Mouse (Mus musculus) forebrain, postnatal 0 days (tissue): ENCODE data around the gene Inpp4a. TPM values are rescaled to one million over a fixed set of nuclear protein-coding genes. Genes with fewer than 3 reads are reported as not detected.

Experiments
- ATAC-seq: fragments of 200-750 bp; cut with Nextera tagmentation; 2 replicates; pipeline ENCODE4 v1.8.0; 2017; ENCODE audit warnings: mild to moderate bottlenecking, moderate library complexity
- DNase-seq: peaks from one replicate; pipeline ENCODE4 v3.0.0-alpha.2; 2015
- H3K27ac ChIP-seq: fragments of 300-500 bp; sonication (generic); 2 replicates; pipeline ENCODE4 v1.5.1; 2014; ENCODE audit warnings: low read depth, mild to moderate bottlenecking, antibody characterized with exemption, low read length, moderate library complexity, mixed read lengths
- H3K27me3 ChIP-seq: fragments of 300-500 bp; sonication (generic); 2 replicates; pipeline ENCODE4 v1.6.1; 2014; ENCODE audit warnings: mild to moderate bottlenecking, low read length, mixed read lengths; ENCODE audit not compliant: insufficient read depth
- H3K36me3 ChIP-seq: fragments of 300-500 bp; sonication (generic); 2 replicates; pipeline ENCODE4 v1.6.1; 2014; ENCODE audit warnings: mild to moderate bottlenecking, moderate library complexity; ENCODE audit not compliant: insufficient read depth
- H3K4me1 ChIP-seq: fragments of 300-500 bp; sonication (generic); 2 replicates; pipeline ENCODE4 v1.6.1; 2014; ENCODE audit warnings: antibody characterized with exemption; ENCODE audit not compliant: insufficient read depth
- H3K4me2 ChIP-seq: fragments of 300-500 bp; sonication (generic); 2 replicates; pipeline ENCODE4 v1.6.1; 2014; ENCODE audit warnings: low read depth, mild to moderate bottlenecking, moderate library complexity
- H3K4me3 ChIP-seq: fragments of 300-500 bp; sonication (generic); 2 replicates; pipeline ENCODE4 v1.5.1; 2014; ENCODE audit warnings: low read depth, low read length, mixed read lengths
- H3K9ac ChIP-seq: fragments of 300-500 bp; sonication (generic); 2 replicates; pipeline ENCODE4 v1.6.1; 2014; ENCODE audit warnings: mild to moderate bottlenecking
- H3K9me3 ChIP-seq: fragments of 300-500 bp; sonication (generic); 2 replicates; pipeline ENCODE4 v1.6.1; 2016; ENCODE audit warnings: low read length
- CTCF ChIP-seq: sonication (generic); IDR thresholded peaks from 2 replicates; pipeline ENCODE4 v1.5.1; 2016; ENCODE audit warnings: antibody characterized with exemption, control low read depth, low read depth
- WGBS: fragments of 180-500 bp; shearing (Covaris S2); extraction: QIAGEN DNeasy Blood & Tissue Kit; methylation state at CpG from one replicate; pipeline ENCODE4 v1.1.7; 2014; 5-methylcytosine and 5-hydroxymethylcytosine counted together
- polyA plus RNA-seq: library from polyadenylated mRNA; unstranded; fragments of >200 nt; fragmentation: Nextera tagmentation; extraction: Ambion mirVana; gene quantifications from 2 replicates; pipeline ENCODE4 v1.2.1, GENCODE M21; 2015
- total RNA-seq: library from RNA; depleted of rRNA; stranded (reverse); fragments of >200 nt; gene quantifications from 2 replicates; pipeline ENCODE4 v1.2.3, GENCODE M21; 2014

The Inpp4a gene
- total and polyA plus RNA-seq, 2 experiments from 2014 or later = 41.2 to 72.1 TPM

GRCm38 (mm10) chr1:37333741-37334440 lies 34.2 kb downstream of the Inpp4a start:
- H3K4me1 ChIP-seq = no peaks in the 10 kb centered on the region
- H3K9me3 ChIP-seq = no peaks in the 10 kb centered on the region
- H3K27ac ChIP-seq = no peak overlapping the region

GRCm38 (mm10) chr1:37336022-37336421 lies 36.4 kb downstream of the Inpp4a start:
- Histone ChIP-seq H3K36me3 (no peaks in the 10 kb centered on the region), H3K9ac (no peak overlapping the region), H3K4me1 (no peaks in the 10 kb centered on the region), H3K4me2 (no peak overlapping the region), H3K27me3 (no peaks in the 10 kb centered on the region), H3K9me3 (no peaks in the 10 kb centered on the region), H3K27ac (no peak overlapping the region), H3K4me3 (no peak overlapping the region)
- no peak for TF ChIP-seq CTCF
- DNase-seq = no peak
- 88% methylated on average over 2 of the region's 2 CpGs for WGBS
- ATAC-seq = no peak

More at GRCm38 (mm10) chr1:37333741-37334440, 34.2 kb downstream of the Inpp4a start:
- ATAC-seq (no peak), DNase-seq (no peak)
- no peak overlapping the region for H3K4me3 ChIP-seq
- no peaks in the 10 kb centered on the region for H3K36me3 ChIP-seq
- H3K27me3 ChIP-seq = no peaks in the 10 kb centered on the region
- no peak for TF ChIP-seq CTCF
- H3K4me2 ChIP-seq = no peak overlapping the region
- WGBS = 89% methylated on average over 4 of the region's 4 CpGs
- H3K9ac ChIP-seq = no peak overlapping the region

GRCm38 (mm10) chr1:37336794-37337193 lies 37.1 kb downstream of the Inpp4a start:
- no peaks in the 10 kb centered on the region for H3K27me3 ChIP-seq
- no peak overlapping the region for H3K4me2 ChIP-seq
- no peak overlapping the region for H3K9ac ChIP-seq
- WGBS = 69% methylated on average over 2 of the region's 2 CpGs
- no peak overlapping the region for H3K4me3 ChIP-seq
- H3K9me3 ChIP-seq = no peaks in the 10 kb centered on the region
- H3K36me3 ChIP-seq = no peaks in the 10 kb centered on the region
- no peak overlapping the region for H3K27ac ChIP-seq
- H3K4me1 ChIP-seq = no peaks in the 10 kb centered on the region
- TF ChIP-seq CTCF = no peak
- DNase-seq (no peak), ATAC-seq (no peak)

- H3K4me2 ChIP-seq = no peak overlapping the region
- no peak overlapping the region for H3K27ac ChIP-seq
- no peaks in the 10 kb centered on the region for H3K27me3 ChIP-seq
- H3K4me3 ChIP-seq = no peak overlapping the region
- H3K4me1 ChIP-seq = no peaks in the 10 kb centered on the region
- no peak for TF ChIP-seq CTCF
- no peaks in the 10 kb centered on the region for H3K9me3 ChIP-seq
- DNase-seq (no peak), ATAC-seq (no peak)
- H3K36me3 ChIP-seq = no peaks in the 10 kb centered on the region
- 84% methylated on average over 9 of the region's 9 CpGs for WGBS
- H3K9ac ChIP-seq = no peak overlapping the region
Measured at GRCm38 (mm10) chr1:37337273-37337672, 37.6 kb downstream of the Inpp4a start.

GRCm38 (mm10) chr1:37339144-37339543 lies 39.5 kb downstream of the Inpp4a start:
- ATAC-seq (peak; percentile 87), DNase-seq (peak; percentile 54)
- Histone ChIP-seq H3K27ac (no peak overlapping the region), H3K9ac (no peak overlapping the region), H3K9me3 (no peaks in the 10 kb centered on the region), H3K27me3 (no peaks in the 10 kb centered on the region), H3K4me1 (no peaks in the 10 kb centered on the region), H3K4me3 (no peak overlapping the region), H3K36me3 (no peaks in the 10 kb centered on the region), H3K4me2 (no peak overlapping the region)
- WGBS = 64% methylated on average over 8 of the region's 8 CpGs
- no peak for TF ChIP-seq CTCF

DNA sequence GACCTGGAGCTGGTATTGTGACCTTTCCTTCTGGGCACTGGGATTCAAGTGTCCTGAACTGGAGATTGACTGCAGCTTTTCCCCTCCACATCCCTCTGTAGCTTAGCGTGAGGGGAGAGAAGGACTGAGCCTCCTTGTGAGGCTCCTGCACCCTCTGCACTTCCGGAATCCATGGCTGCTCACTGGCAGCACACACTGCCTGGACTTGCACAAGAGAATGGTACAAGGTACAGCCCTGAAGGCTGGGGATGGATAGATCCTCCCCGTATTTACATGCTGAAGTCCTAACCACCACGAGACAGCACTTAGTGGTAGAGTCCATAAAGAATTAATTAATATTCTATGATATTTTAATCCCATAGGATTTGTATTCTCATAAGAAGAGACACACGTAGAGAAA lies 41.7 kb downstream of the Inpp4a start:
- Histone ChIP-seq H3K27me3 (no peaks in the 10 kb centered on the region), H3K4me3 (no peak overlapping the region), H3K4me2 (no peak overlapping the region), H3K9ac (no peak overlapping the region), H3K4me1 (no peaks in the 10 kb centered on the region), H3K27ac (no peak overlapping the region), H3K36me3 (no peaks in the 10 kb centered on the region), H3K9me3 (no peaks in the 10 kb centered on the region)
- WGBS = 84% methylated on average over 5 of the region's 5 CpGs
- DNase-seq (no peak), ATAC-seq (no peak)
- no peak for TF ChIP-seq CTCF

GRCm38 (mm10) chr1:37341914-37342313 lies 42.2 kb downstream of the Inpp4a start:
- H3K9me3 ChIP-seq = no peaks in the 10 kb centered on the region
- H3K9ac ChIP-seq = no peak overlapping the region
- H3K4me1 ChIP-seq = peaks cover 2% of the 10 kb centered on the region; the same call in 1 of the 2 replicates
- no peaks in the 10 kb centered on the region for H3K36me3 ChIP-seq
- H3K27me3 ChIP-seq = no peaks in the 10 kb centered on the region
- H3K4me3 ChIP-seq = no peak overlapping the region
- WGBS = 84% methylated on average over 4 of the region's 4 CpGs
- no peak for TF ChIP-seq CTCF
- DNase-seq (no peak), ATAC-seq (peak; percentile 73)
- H3K4me2 ChIP-seq = no peak overlapping the region
- no peak overlapping the region for H3K27ac ChIP-seq
